Mouse (Mus musculus) c-Kit-positive CD71-negative TER-119-negative erythroid progenitor cells, embryonic 14.5 days (primary cell): Measurements from ENCODE around the gene Rpl9-ps6.
A peak's percentile ranks its signal among the peaks of the same experiment; 100 is the strongest.
"Not testable (repeated sequence)": the region's sequence is repeated elsewhere in the genome, so short reads cannot be mapped to it uniquely, and the experiment has no call there.

Source experiments
- DNase-seq: peaks from one replicate; pipeline ENCODE4 v3.0.0-alpha.2; 2013; ENCODE audit warnings: low read depth

Gene Rpl9-ps6

GRCm38 (mm10) chr19:32466478-32466877 is at the start of gene Rpl9-ps6:
TSS of gene Rpl9-ps6 (minus strand) at chr19:32466578.
- no peak for DNase-seq

- DNase-seq, result no peak
These were observed 46.1 kb upstream of the Rpl9-ps6 start for GRCm38 (mm10) chr19:32512518-32512917.

GRCm38 (mm10) chr19:32510962-32511361 is 44.6 kb upstream of the Rpl9-ps6 start:
- DNase-seq, result no peak

GRCm38 (mm10) chr19:32510267-32510666 is 43.9 kb upstream of the Rpl9-ps6 start:
- no peak for DNase-seq

GRCm38 (mm10) chr19:32507526-32507925 is 41.1 kb upstream of the Rpl9-ps6 start:
- DNase-seq, result no peak

GRCm38 (mm10) chr19:32507100-32507499 is 40.7 kb upstream of the Rpl9-ps6 start:
- no peak for DNase-seq

- DNase-seq, result no peak
These were observed 40.1 kb upstream of the Rpl9-ps6 start for GRCm38 (mm10) chr19:32506514-32506913.

- DNase-seq, result no peak
These were observed 39.7 kb upstream of the Rpl9-ps6 start for GRCm38 (mm10) chr19:32506081-32506480.

- DNase-seq, result no peak
These were observed 35.0 kb upstream of the Rpl9-ps6 start for GRCm38 (mm10) chr19:32501414-32501813.

- no peak for DNase-seq
These were observed 31.6 kb upstream of the Rpl9-ps6 start for GRCm38 (mm10) chr19:32498002-32498401.

- no peak for DNase-seq
These were observed 31.0 kb upstream of the Rpl9-ps6 start for GRCm38 (mm10) chr19:32497411-32497810.

- no peak for DNase-seq
These were observed 28.7 kb upstream of the Rpl9-ps6 start for GRCm38 (mm10) chr19:32495034-32495433.

GRCm38 (mm10) chr19:32494611-32495010 is 28.2 kb upstream of the Rpl9-ps6 start:
- no peak for DNase-seq

- no peak for DNase-seq
These were observed 27.1 kb upstream of the Rpl9-ps6 start for GRCm38 (mm10) chr19:32493471-32493870.

GRCm38 (mm10) chr19:32492981-32493380 is 26.6 kb upstream of the Rpl9-ps6 start:
- no peak for DNase-seq

- DNase-seq, result no peak
These were observed 26.0 kb upstream of the Rpl9-ps6 start for GRCm38 (mm10) chr19:32492339-32492738.

- no peak for DNase-seq
These were observed 24.6 kb upstream of the Rpl9-ps6 start for GRCm38 (mm10) chr19:32490976-32491375.

- DNase-seq, result no peak
These were observed 23.0 kb upstream of the Rpl9-ps6 start for GRCm38 (mm10) chr19:32489166-32489895.

- DNase-seq, result no peak
These were observed 21.3 kb upstream of the Rpl9-ps6 start for GRCm38 (mm10) chr19:32487595-32488255.

GRCm38 (mm10) chr19:32486106-32486724 is 19.8 kb upstream of the Rpl9-ps6 start:
- DNase-seq, result not testable (repeated sequence)

- DNase-seq, result peak; percentile 77
These were observed 19.3 kb upstream of the Rpl9-ps6 start, which contains the start of gene Minpp1 for GRCm38 (mm10) chr19:32485681-32486105. TSS of gene Minpp1 (plus strand) at chr19:32485769.

- no peak for DNase-seq
These were observed 18.7 kb upstream of the Rpl9-ps6 start for GRCm38 (mm10) chr19:32484941-32485660.
